Mouse (Mus musculus) liver, adult 2 months (tissue): ENCODE measurements at regions not wholly inside any gene's neighbourhood (a gene's known extent, or its start where the extent isn't known, plus 50 kb on each side); places are given as distances from the start of the nearest gene placed in this dataset.

Source experiments
- CTCF ChIP-seq: fragments of 200-500 bp; IDR thresholded peaks from 2 replicates; pipeline ENCODE4 v1.5.1; 2011; ENCODE audit warnings: low read depth, low read length, control low read depth
- POLR2A ChIP-seq: fragments of 200-500 bp; IDR thresholded peaks from 2 replicates; pipeline ENCODE4 v1.6.1; 2011; ENCODE audit warnings: low read length, control low read depth; ENCODE audit not compliant: insufficient read depth; ENCODE audit errors: extremely low read depth

- TF ChIP-seq POLR2A (no peak), CTCF (no peak)
Measured at GRCm38 (mm10) chr13:99115541-99115940, 69.1 kb upstream of the Zfp366 start.
